Comparison of ENCODE assay signal across 20 mouse cellular contexts in genomic region chr1:154089815-154090214, GRCm38 (mm10).
"Had no signal": no experiment of that assay in that cellular context is flagged by ENCODE, and none has a peak within 500 bp of the region (broad histone marks: within the 10 kb centered on the region; RNA-seq: fewer than 3 reads in every experiment).

No protein-coding gene starts in this region.

- H3K4me1 ChIP-seq: liver, embryonic 13.5 days; liver, embryonic 15.5 days; lung, embryonic 15.5 days; midbrain, embryonic 10.5 days; midbrain, embryonic 13.5 days; neural tube, embryonic 13.5 days; neural tube, embryonic 15.5 days; stomach, embryonic 15.5 days had no signal

- H3K4me3 ChIP-seq: liver, embryonic 13.5 days; liver, embryonic 15.5 days; lung, embryonic 15.5 days; midbrain, embryonic 10.5 days; midbrain, embryonic 13.5 days; myocyte; neural tube, embryonic 13.5 days; neural tube, embryonic 15.5 days; stomach, embryonic 15.5 days had no signal

- H3K9me3 ChIP-seq: liver, embryonic 13.5 days; liver, embryonic 15.5 days; lung, embryonic 15.5 days; midbrain, embryonic 10.5 days; midbrain, embryonic 13.5 days; neural tube, embryonic 13.5 days; neural tube, embryonic 15.5 days; stomach, embryonic 15.5 days had no signal

- H3K4me2 ChIP-seq: liver, embryonic 13.5 days; liver, embryonic 15.5 days; lung, embryonic 15.5 days; midbrain, embryonic 13.5 days; neural tube, embryonic 13.5 days; neural tube, embryonic 15.5 days; stomach, embryonic 15.5 days had no signal

- H3K36me3 ChIP-seq: liver, embryonic 13.5 days; liver, embryonic 15.5 days; lung, embryonic 15.5 days; midbrain, embryonic 10.5 days; midbrain, embryonic 13.5 days; neural tube, embryonic 13.5 days; neural tube, embryonic 15.5 days; stomach, embryonic 15.5 days had no signal

- H3K9ac ChIP-seq: liver, embryonic 13.5 days; liver, embryonic 15.5 days; liver, postnatal 0 days; lung, embryonic 15.5 days; midbrain, embryonic 13.5 days; neural tube, embryonic 13.5 days; neural tube, embryonic 15.5 days; stomach, embryonic 15.5 days had no signal

- H3K27me3 ChIP-seq: liver, embryonic 13.5 days; liver, embryonic 15.5 days; lung, embryonic 15.5 days; midbrain, embryonic 13.5 days; neural tube, embryonic 13.5 days; neural tube, embryonic 15.5 days; stomach, embryonic 15.5 days had no signal

- ATAC-seq: liver, postnatal 0 days; midbrain, embryonic 13.5 days; midbrain, embryonic 16.5 days had no signal

- DNase-seq: liver, embryonic 13.5 days; liver, postnatal 0 days; lung, adult 2 months; lung, postnatal 10 days; lung, postnatal 4 days; retina, postnatal 1 day; right cerebral cortex, adult 18-20 months; right cerebral cortex, postnatal 25 days; thymus, adult 18-20 months; thymus, postnatal 14 days; thymus, postnatal 36 days had no signal

- H3K27ac ChIP-seq: liver, embryonic 13.5 days; liver, embryonic 15.5 days; lung, embryonic 15.5 days; midbrain, embryonic 10.5 days; midbrain, embryonic 13.5 days; neural tube, embryonic 13.5 days; neural tube, embryonic 15.5 days; stomach, embryonic 15.5 days had no signal
